Mouse (Mus musculus): ENCODE measurements around the gene Pola2.

DNA sequence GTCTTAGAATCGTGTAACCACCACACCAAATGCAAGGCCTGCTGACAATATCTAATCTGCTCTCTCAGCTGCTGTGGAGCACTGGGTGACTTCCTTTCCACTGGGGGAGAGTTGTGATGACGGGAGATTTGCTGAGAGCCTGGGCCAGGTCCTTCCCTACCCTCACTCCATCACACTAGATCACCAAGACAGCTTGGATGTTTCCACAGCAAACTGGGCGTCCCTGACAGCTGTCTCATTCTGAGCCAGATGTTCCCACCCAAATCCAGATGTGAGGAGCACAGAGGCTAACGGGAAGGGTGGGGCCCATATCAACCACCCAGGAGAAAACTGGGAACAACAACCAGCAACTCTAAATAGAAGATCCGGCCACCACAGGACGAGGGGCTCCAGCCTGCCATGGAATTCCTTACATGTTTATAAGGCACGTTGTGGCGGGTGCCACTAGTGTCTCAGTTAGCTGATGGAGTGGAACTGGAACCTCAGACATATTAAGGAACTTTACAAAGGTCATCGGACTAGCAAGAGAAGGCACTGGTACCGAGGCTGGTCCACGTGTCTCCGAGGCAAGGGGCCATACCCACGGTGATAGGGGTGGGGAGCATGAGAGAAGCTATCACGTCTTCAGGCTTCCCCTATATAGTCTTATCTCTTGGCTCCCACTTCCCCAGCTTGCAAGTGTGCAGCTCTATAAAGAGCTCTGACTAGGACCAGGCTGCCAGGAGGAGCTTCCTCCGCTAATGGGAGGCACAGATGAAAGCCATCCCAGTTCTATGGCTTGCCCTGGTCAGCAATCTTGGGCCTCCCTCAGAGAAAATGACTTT is 41.7 kb downstream of the Pola2 start:
- no peak for TF ChIP-seq POLR2A (IDR thresholded peaks at IDR 0.05; ENCODE audit: low read depth, low read length)
- no peak for TF ChIP-seq CTCF (IDR thresholded peaks at IDR 0.05; ENCODE audit: extremely low read depth, insufficient read depth, insufficient read length, insufficient replicate concordance)
